Mouse (Mus musculus): Measurements from ENCODE around the gene Timm10. TPM values are rescaled to one million over a fixed set of nuclear protein-coding genes. Genes with fewer than 3 reads are reported as not detected.

Gene Timm10
- total and polyA plus RNA-seq, 3 experiments: 129 to 193 TPM; not detected in 1

- Histone ChIP-seq H3K27me3 (ENCODE audit: control insufficient read depth in 1 of 2, insufficient read depth in 2 of 2, low read length in 2 of 2) (peaks cover 4% of the 10 kb centered on the region in 2 experiments), H3K27ac (ENCODE audit: control insufficient read depth, low read depth, low read length) (no peak overlapping the region)
Measured at GRCm38 (mm10) chr2:84788316-84788715, 38.5 kb upstream of the Timm10 start.

GRCm38 (mm10) chr2:84790418-84790817 is 36.4 kb upstream of the Timm10 start:
- TF ChIP-seq ELF1 (IDR thresholded peaks at IDR 0.05; ENCODE audit: low read depth, low read length) (no peak), TBP (IDR thresholded peaks at IDR 0.05; ENCODE audit: low read depth, low read length) (no peak), MYB (IDR thresholded peaks at IDR 0.05; ENCODE audit: low read depth, low read length) (no peak), USF2 (IDR thresholded peaks at IDR 0.05; ENCODE audit: borderline replicate concordance in 1 of 2, insufficient read depth in 1 of 2, low read depth in 1 of 2, low read length in 2 of 2) (no peak), MXI1 (IDR thresholded peaks at IDR 0.05; ENCODE audit: low read depth, low read length) (no peak), CHD2 (IDR thresholded peaks at IDR 0.05; ENCODE audit: low read length) (no peak), NELFE (IDR thresholded peaks at IDR 0.05; ENCODE audit: low read depth, low read length) (no peak)
- Histone ChIP-seq H3K79me2 (ENCODE audit: control insufficient read depth, insufficient read depth, low read length, poor library complexity) (no peaks in the 10 kb centered on the region), H3K27me3 (ENCODE audit: control insufficient read depth in 1 of 2, insufficient read depth in 2 of 2, low read length in 2 of 2) (peaks cover 4% of the 10 kb centered on the region in 2 experiments)

More at GRCm38 (mm10) chr2:84788316-84788715, 38.5 kb upstream of the Timm10 start:
- Histone ChIP-seq H3K36me3 (ENCODE audit: control insufficient read depth in 1 of 2, insufficient read depth in 2 of 2, low read length in 2 of 2) (peaks cover 0 to under 1% of the 10 kb centered on the region in 2 experiments; a peak in 2 of 4 replicates), H3K9me3 (replicated peaks; ENCODE audit: insufficient read depth, low read length) (no peaks in the 10 kb centered on the region), H3K4me3 (ENCODE audit: control insufficient read depth in 1 of 2, insufficient read depth in 1 of 2, low read depth in 2 of 2, low read length in 2 of 2) (no peak overlapping the region), H3K4me1 (ENCODE audit: control insufficient read depth in 1 of 2, insufficient read depth in 2 of 2, low read length in 2 of 2) (no peaks in the 10 kb centered on the region), H3K9ac (ENCODE audit: control insufficient read depth, low read depth, low read length, poor library complexity, severe bottlenecking) (no peak overlapping the region), H3K79me2 (ENCODE audit: control insufficient read depth, insufficient read depth, low read length, poor library complexity) (no peaks in the 10 kb centered on the region)
- DNase-seq (ENCODE audit: low read depth, low spot score): no peak
- TF ChIP-seq GATA1 (IDR thresholded peaks at IDR 0.05; ENCODE audit: low read depth, low read length): no peak
- no peak for TF ChIP-seq USF1 (IDR thresholded peaks at IDR 0.05; ENCODE audit: low read depth, low read length)
- TF ChIP-seq RAD21 (IDR thresholded peaks at IDR 0.05; ENCODE audit: low read depth, low read length): no peak
- no peak for TF ChIP-seq CHD1 (IDR thresholded peaks at IDR 0.05; ENCODE audit: low read depth, low read length)
- no peak for TF ChIP-seq JUND (IDR thresholded peaks at IDR 0.05; ENCODE audit: low read depth, low read length)
- TF ChIP-seq MXI1 (IDR thresholded peaks at IDR 0.05; ENCODE audit: low read depth, low read length): no peak
- TF ChIP-seq POLR2AphosphoS2 (IDR thresholded peaks at IDR 0.05; ENCODE audit: low read length): no peak
- no peak for TF ChIP-seq E2F4 (IDR thresholded peaks at IDR 0.05; ENCODE audit: borderline replicate concordance, low read depth, low read length)
- no peak for TF ChIP-seq ZC3H11A (IDR thresholded peaks at IDR 0.05; ENCODE audit: low read depth, low read length)
- TF ChIP-seq KAT2A (conservative IDR thresholded peaks at IDR 0.05; ENCODE audit: low read depth, low read length): no peak
- TF ChIP-seq MYB (IDR thresholded peaks at IDR 0.05; ENCODE audit: low read depth, low read length): no peak
- TF ChIP-seq RCOR1 (IDR thresholded peaks at IDR 0.05; ENCODE audit: low read depth, low read length): no peak
- TF ChIP-seq MAX (IDR thresholded peaks at IDR 0.05; ENCODE audit: low read length): no peak
- no peak for TF ChIP-seq TAL1 (IDR thresholded peaks at IDR 0.05; ENCODE audit: low read length)

More at GRCm38 (mm10) chr2:84790418-84790817, 36.4 kb upstream of the Timm10 start:
- DNase-seq (ENCODE audit: low read depth, low spot score): no peak
- Histone ChIP-seq H3K4me1 (ENCODE audit: control insufficient read depth in 1 of 2, insufficient read depth in 2 of 2, low read length in 2 of 2) (peaks cover 0 to 5% of the 10 kb centered on the region in 2 experiments; a peak in 1 of 4 replicates), H3K9me3 (replicated peaks; ENCODE audit: insufficient read depth, low read length) (no peaks in the 10 kb centered on the region), H3K36me3 (ENCODE audit: control insufficient read depth in 1 of 2, insufficient read depth in 2 of 2, low read length in 2 of 2) (peaks cover 0 to 3% of the 10 kb centered on the region in 2 experiments; a peak in 2 of 4 replicates), H3K27ac (ENCODE audit: control insufficient read depth, low read depth, low read length) (no peak overlapping the region), H3K9ac (ENCODE audit: control insufficient read depth, low read depth, low read length, poor library complexity, severe bottlenecking) (no peak overlapping the region), H3K4me3 (ENCODE audit: control insufficient read depth in 1 of 2, insufficient read depth in 1 of 2, low read depth in 2 of 2, low read length in 2 of 2) (no peak overlapping the region)
